Mouse (Mus musculus) kidney, adult 2 months (tissue): ENCODE results near the gene Gucy1b2. TPM values are rescaled to one million over a fixed set of nuclear protein-coding genes. Genes with fewer than 3 reads are reported as not detected.
A peak's percentile ranks its signal among the peaks of the same experiment; 100 is the strongest.

Source experiments
- DNase-seq: peaks from one replicate; pipeline ENCODE4 v3.0.0; 2021
- H3K27ac ChIP-seq: fragments of 200-500 bp; 2 replicates; pipeline ENCODE4 v1.5.1; 2012; ENCODE audit warnings: low read depth, low read length, control low read depth, inconsistent platforms; ENCODE audit not compliant: insufficient read depth
- H3K27me3 ChIP-seq: fragments of 200-500 bp; replicated peaks from 2 replicates; pipeline ENCODE4 v1.6.1; 2012; ENCODE audit warnings: mild to moderate bottlenecking, moderate library complexity, low read length, inconsistent platforms; ENCODE audit not compliant: control insufficient read depth, insufficient read depth
- H3K36me3 ChIP-seq: fragments of 200-500 bp; 2 replicates; pipeline ENCODE4 v1.6.1; 2012; ENCODE audit warnings: mild to moderate bottlenecking, moderate library complexity, low read length, inconsistent platforms; ENCODE audit not compliant: control insufficient read depth, insufficient read depth
- H3K4me1 ChIP-seq: fragments of 200-500 bp; 2 replicates; pipeline ENCODE4 v1.6.1; 2011; ENCODE audit warnings: low read length; ENCODE audit not compliant: control insufficient read depth, insufficient read depth
- H3K4me3 ChIP-seq: fragments of 200-500 bp; 2 replicates; pipeline ENCODE4 v1.5.1; 2011; ENCODE audit warnings: mild to moderate bottlenecking, low read depth, low read length, control low read depth; ENCODE audit not compliant: insufficient read depth
- CTCF ChIP-seq: fragments of 200-500 bp; conservative IDR thresholded peaks from 2 replicates; pipeline ENCODE4 v1.5.1; 2011; ENCODE audit warnings: low read depth, mild to moderate bottlenecking, control low read depth, low read length, moderate library complexity, mixed read lengths; ENCODE audit not compliant: insufficient read depth, insufficient read length
- POLR2A ChIP-seq: fragments of 200-500 bp; IDR thresholded peaks from one replicate; pipeline ENCODE4 v1.6.1; 2011; ENCODE audit warnings: low read depth, low read length, control low read depth
- WGBS: fragments of 180-500 bp; shearing (Covaris S2); methylation state at CpG from one replicate; pipeline ENCODE4 v1.1.7; 2018; 5-methylcytosine and 5-hydroxymethylcytosine counted together
- polyA plus RNA-seq: library from polyadenylated mRNA; depleted of rRNA; stranded (reverse); fragments of >200 nt; gene quantifications from 2 replicates; pipeline ENCODE4 v1.2.3, GENCODE M21; 2012; rRNA removed

The Gucy1b2 gene
- polyA plus RNA-seq: 0.03 and 0.05 TPM in 2 replicates

DNA sequence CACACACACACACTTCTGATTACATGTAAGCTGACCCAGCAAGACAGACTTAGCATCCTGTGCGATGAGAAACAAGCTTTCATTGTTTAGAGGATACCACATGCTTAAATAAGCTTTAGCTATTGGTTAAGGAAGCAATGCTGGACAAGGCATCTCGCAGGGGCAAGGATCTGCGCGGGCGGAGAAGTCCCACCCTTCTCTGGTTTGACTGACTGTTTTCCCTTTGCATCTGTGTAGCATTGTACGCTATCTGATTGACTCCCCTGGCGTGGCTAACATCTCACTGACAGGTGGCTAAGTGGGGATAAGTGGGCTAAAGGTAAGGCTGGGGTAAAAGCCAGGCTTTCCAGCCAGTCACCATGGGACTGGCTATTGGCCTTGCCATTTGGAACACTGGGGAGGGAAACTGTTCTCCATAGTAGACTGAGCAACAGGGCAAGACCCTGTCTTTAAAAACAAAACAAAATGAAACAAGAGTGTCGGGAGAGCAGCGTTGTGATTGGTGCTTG lies at the start of gene Gucy1b2:
Gene Gucy1b2 (minus strand): TSS at position 51 of the 509 bp plus-strand sequence.
- TF ChIP-seq POLR2A: no peak
- TF ChIP-seq CTCF: no peak
- no peak within 1 kb of the TSS for H3K4me3 ChIP-seq
- no peaks in the 10 kb centered on the region for H3K27me3 ChIP-seq
- WGBS: 82% methylated on average over 9 of the region's 9 CpGs
- DNase-seq: no peak
- no peaks in the 10 kb centered on the region for H3K36me3 ChIP-seq
- no peak within 1 kb of the TSS for H3K27ac ChIP-seq
- H3K4me1 ChIP-seq: no peaks in the 10 kb centered on the region

DNA sequence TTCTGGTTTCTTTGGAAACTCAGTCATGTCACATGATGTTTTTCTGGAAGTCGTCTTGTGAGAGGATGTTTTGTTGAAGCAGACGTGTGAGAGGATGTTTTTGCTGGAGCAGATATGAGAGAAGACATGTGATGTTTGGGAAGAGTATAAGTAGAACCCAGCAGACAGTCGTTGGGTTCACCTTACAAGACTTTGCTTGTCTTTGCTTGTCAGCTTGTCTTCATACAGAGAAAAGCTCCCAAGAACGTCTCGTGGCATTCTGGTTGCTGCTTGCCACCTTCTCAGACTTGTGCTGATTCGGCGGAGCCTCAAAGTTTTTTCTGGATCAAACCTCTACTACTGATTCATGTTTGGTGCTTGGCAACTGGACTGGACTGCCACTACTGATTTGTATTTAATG lies 41.3 kb upstream of the Gucy1b2 start:
- Histone ChIP-seq H3K36me3 (no peaks in the 10 kb centered on the region), H3K27me3 (no peaks in the 10 kb centered on the region), H3K4me1 (no peaks in the 10 kb centered on the region), H3K27ac (no peak overlapping the region), H3K4me3 (no peak overlapping the region)
- DNase-seq: no peak
- TF ChIP-seq POLR2A (no peak), CTCF (no peak)
- 75% methylated on average over 7 of the region's 7 CpGs for WGBS

DNA sequence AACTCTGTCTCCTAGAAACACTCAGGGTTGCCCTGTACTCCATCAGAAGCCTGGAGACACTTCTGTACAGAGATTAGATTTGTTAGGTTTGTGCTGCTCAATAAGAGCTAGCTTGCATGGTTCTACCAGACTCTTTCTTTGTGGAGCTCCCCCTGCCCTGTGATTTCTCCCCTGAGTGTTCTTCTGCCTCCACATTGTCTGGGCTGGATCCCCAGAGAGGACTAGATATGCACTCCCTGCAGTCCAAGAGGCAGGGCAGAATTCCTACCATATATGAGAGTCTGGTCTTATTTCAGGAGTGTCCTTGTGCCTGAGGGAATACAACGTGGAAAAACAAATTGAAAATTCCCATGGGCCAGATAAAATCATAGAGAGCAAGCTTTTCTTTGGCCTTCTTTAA lies 40.4 kb upstream of the Gucy1b2 start:
- H3K27ac ChIP-seq: no peak overlapping the region
- DNase-seq: no peak
- H3K36me3 ChIP-seq: no peaks in the 10 kb centered on the region
- no peak overlapping the region for H3K4me3 ChIP-seq
- no peaks in the 10 kb centered on the region for H3K27me3 ChIP-seq
- no peaks in the 10 kb centered on the region for H3K4me1 ChIP-seq
- 49% methylated on average over 1 of the region's 1 CpGs for WGBS
- TF ChIP-seq CTCF (no peak), POLR2A (no peak)

DNA sequence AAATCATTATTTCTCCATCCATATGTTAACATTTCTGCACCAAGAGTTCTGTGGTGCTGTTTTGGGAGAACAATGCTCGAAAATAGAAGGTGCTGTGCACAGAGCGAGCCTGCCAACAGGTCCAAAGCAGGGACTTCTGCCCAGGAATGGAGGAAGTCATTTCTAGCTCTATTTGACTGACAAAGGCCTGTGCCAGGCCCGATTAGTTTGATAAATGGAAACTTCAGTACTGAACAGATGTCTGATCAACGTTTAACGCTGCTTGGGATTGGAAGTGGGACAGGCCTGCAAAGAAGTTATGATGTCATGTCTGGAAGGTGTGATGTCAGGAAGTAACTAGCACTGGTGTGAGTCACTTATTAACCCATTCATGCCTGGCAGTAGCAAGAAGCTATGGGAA lies 37.4 kb upstream of the Gucy1b2 start:
- Histone ChIP-seq H3K27ac (no peak overlapping the region), H3K27me3 (no peaks in the 10 kb centered on the region), H3K4me3 (no peak overlapping the region), H3K36me3 (no peaks in the 10 kb centered on the region), H3K4me1 (no peaks in the 10 kb centered on the region)
- no peak for DNase-seq
- 80% methylated on average over 5 of the region's 5 CpGs for WGBS
- no peak for TF ChIP-seq CTCF
- no peak for TF ChIP-seq POLR2A

DNA sequence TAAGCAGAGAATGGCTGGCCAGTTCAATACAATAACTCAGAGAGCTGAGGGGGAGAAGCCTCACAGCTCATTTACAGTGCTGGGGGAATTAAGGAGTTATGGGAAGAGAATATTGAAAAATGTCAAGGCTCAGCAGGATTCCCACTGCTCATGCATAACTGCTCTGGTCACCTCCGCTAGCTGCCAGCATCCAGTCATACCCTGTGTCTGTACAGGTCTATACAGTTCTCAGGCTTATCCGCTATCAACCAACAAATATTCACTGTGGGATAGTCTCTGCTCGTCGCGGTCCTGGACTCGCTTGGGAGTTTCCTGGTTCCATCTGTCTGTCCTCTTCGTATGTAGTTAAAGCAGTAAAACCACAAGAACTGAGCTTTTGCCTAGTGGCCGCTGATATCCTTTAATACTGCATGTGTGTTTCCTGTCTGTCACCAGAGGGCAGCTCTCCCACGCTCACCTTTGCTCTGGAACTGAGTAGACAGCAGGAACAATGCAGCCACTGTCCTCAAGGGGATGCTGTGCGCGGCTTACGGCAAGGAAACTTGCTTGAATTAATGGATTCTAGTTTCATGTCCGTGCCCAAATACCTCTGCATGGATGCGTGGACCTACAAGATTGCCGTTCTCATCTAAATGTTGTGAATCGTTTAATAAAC lies 36.2 kb upstream of the Gucy1b2 start:
- Histone ChIP-seq H3K27ac (no peak overlapping the region), H3K36me3 (no peaks in the 10 kb centered on the region), H3K4me1 (no peaks in the 10 kb centered on the region), H3K27me3 (no peaks in the 10 kb centered on the region), H3K4me3 (no peak overlapping the region)
- TF ChIP-seq CTCF: peak; percentile 100; the same call in 1 of the 2 replicates
- TF ChIP-seq POLR2A: no peak
- 27% methylated on average over 16 of the region's 16 CpGs for WGBS
- peak; percentile 84 for DNase-seq

DNA sequence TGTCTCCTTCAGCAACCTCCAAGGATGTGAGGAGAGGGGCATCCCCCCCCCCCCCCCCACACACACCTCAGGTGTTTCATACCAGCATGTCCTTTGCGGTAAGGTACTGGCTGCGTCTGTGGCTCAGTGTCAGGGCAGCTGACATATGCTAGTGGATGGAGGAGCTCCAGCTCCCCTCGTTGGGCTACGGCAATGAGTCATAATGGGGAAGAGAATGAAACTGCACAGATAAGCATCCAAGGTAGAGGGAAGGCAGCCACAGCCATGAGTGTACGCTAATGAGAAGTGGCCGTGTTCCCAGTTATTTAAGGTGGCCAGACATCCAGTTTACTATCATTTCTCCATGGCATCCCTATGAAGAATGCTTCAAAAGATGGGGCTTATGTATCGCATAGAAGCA lies 32.2 kb upstream of the Gucy1b2 start:
- 88% methylated on average over 7 of the region's 7 CpGs for WGBS

DNA sequence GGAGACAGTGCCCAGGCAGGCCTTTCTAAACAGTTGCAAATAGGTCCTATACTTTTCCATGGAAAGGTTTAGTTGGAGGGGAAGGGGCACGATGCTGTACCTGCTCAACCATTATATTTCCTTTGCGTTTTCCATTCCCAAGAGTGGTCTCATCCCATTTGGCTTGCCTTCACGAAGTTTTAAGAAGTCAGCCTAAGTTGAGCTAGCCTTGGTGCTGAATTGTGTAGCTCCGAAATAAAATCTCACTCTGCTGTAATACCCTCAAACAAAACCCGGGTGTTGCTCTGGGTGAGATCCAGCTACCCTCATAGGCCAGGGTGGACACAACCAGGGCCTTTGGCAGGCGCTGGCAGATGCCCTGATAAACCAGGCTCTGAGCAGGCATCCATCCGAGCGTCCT lies 25.3 kb upstream of the Gucy1b2 start:
- Histone ChIP-seq H3K27me3 (no peaks in the 10 kb centered on the region), H3K4me1 (no peaks in the 10 kb centered on the region), H3K4me3 (no peak overlapping the region), H3K36me3 (no peaks in the 10 kb centered on the region), H3K27ac (no peak overlapping the region)
- WGBS: 33% methylated on average over 8 of the region's 8 CpGs
- no peak for DNase-seq
- TF ChIP-seq CTCF (no peak), POLR2A (no peak)

More for the DNA sequence above, 32.2 kb upstream of the Gucy1b2 start:
- Histone ChIP-seq H3K4me3 (no peak overlapping the region), H3K27me3 (no peaks in the 10 kb centered on the region), H3K27ac (no peak overlapping the region), H3K4me1 (no peaks in the 10 kb centered on the region), H3K36me3 (no peaks in the 10 kb centered on the region)
- TF ChIP-seq POLR2A (no peak), CTCF (no peak)
- no peak for DNase-seq
